Mouse (Mus musculus) heart, adult 2 months (tissue): ENCODE measurements around the gene Xrcc2.

Source experiments
- CTCF ChIP-seq: fragments of 200-600 bp; IDR thresholded peaks from 2 replicates; pipeline ENCODE4 v1.8.1; 2022; ENCODE audit warnings: antibody characterized with exemption, mild to moderate bottlenecking, moderate library complexity
- EP300 ChIP-seq: fragments of 200-500 bp; IDR thresholded peaks from 2 replicates; pipeline ENCODE4 v1.6.1; 2011; ENCODE audit warnings: low read depth, low read length, control low read depth; ENCODE audit not compliant: insufficient read depth
- POLR2A ChIP-seq: fragments of 200-500 bp; IDR thresholded peaks from 2 replicates; pipeline ENCODE4 v1.6.1; 2011; ENCODE audit warnings: mild to moderate bottlenecking, low read depth, low read length, control low read depth; ENCODE audit not compliant: insufficient read depth

- TF ChIP-seq CTCF, result no peak
- TF ChIP-seq POLR2A, result no peak
- no peak for TF ChIP-seq EP300
Measured at GRCm38 (mm10) chr5:25738448-25738847, 32.8 kb upstream of the Xrcc2 start.
